Mouse (Mus musculus): ENCODE results near the gene Cped1.

DNA sequence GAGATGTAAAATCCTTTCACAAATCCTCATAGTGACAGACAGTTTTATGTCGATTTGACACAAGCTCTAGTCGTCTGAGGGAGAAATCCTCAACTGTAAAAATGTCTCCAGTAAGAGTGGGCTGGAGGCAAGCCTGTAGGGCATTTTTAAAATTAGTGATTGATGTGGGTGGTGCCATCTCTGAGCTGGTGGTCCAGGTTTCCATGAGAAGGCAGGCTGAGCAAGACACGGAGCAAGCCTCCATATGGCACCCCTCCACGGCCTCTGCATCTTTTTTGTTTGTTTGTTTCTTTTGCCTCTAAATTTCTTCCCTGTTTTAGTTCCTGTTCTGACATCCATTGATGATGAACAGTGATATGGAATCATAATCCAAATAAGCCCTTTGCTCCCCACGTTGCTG lies 26.8 kb downstream of the Cped1 start:
- TF ChIP-seq CTCF (IDR thresholded peaks at IDR 0.05; ENCODE audit: low read depth): no peak
- no peak for TF ChIP-seq EP300 (IDR thresholded peaks at IDR 0.05; ENCODE audit: low read depth)
